Mouse (Mus musculus) erythroblast, adult 5-6 weeks (primary cell): ENCODE measurements around the gene Ccdc30. TPM values are rescaled to one million over a fixed set of nuclear protein-coding genes. Genes with fewer than 3 reads are reported as not detected.

Experiments used
- ATAC-seq: replicated peaks from 2 replicates; pipeline ENCODE4 v1.8.0; 2016; ENCODE audit warnings: moderate number of reproducible peaks, mild to moderate bottlenecking, moderate TSS enrichment, inconsistent platforms; ENCODE audit not compliant: poor library complexity, low FRiP score, severe bottlenecking
- total RNA-seq, 2 experiments: library from RNA; stranded (forward) in 1 of 2; stranded (reverse) in 1 of 2; fragments of 150-400 nt in 1 of 2; fragments of 200-764, 138-1000 nt in 1 of 2; gene quantifications; 2 replicates each; pipeline versions ENCODE4 v1.2.3 to v1.2.4; 2015 to 2017; ENCODE audit warnings: low replicate concordance in 2 of 2

Ccdc30 gene
- total RNA-seq (2015; ENCODE audit: low replicate concordance), result not detected in 2 replicates
- total RNA-seq (2017; ENCODE audit: low replicate concordance), result not detected in 2 replicates

DNA sequence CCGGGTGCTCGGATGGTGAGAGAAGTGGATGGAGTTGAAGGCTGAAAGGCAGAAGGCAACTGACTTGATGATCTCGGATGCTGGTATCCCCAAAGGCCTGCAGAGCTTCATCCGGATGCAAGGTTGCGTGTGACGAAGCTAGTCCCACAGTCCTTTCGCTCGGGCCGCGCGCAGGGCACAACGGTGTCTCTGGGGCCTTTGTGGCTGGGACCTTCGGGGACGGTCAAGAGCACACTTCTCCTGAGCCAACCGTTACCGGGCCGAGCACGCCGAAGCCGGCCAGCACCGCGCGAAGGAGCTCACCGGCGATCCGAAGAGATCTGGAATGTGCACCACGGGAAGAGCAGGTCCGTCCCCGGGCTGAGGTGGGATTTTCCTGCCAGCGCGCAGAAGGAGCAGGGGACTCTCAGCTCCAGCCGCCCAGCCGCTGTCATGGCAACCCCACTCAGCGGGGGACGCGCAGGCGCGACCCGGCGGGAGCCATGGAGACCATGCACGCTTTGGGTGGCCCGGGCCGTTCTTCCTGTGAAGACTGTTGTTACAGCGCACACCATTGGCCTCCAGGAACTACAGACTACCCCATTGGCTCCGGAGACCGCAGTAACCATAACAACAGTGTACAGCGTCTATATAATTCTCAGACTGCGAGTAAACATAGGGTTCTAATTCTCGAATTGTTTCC, at the start of gene Ccdc30:
Gene Ccdc30, minus strand, starts transcription at position 450 of the 682 bp plus-strand sequence.
- ATAC-seq, result no peak; the same call in 1 of the 2 replicates

DNA sequence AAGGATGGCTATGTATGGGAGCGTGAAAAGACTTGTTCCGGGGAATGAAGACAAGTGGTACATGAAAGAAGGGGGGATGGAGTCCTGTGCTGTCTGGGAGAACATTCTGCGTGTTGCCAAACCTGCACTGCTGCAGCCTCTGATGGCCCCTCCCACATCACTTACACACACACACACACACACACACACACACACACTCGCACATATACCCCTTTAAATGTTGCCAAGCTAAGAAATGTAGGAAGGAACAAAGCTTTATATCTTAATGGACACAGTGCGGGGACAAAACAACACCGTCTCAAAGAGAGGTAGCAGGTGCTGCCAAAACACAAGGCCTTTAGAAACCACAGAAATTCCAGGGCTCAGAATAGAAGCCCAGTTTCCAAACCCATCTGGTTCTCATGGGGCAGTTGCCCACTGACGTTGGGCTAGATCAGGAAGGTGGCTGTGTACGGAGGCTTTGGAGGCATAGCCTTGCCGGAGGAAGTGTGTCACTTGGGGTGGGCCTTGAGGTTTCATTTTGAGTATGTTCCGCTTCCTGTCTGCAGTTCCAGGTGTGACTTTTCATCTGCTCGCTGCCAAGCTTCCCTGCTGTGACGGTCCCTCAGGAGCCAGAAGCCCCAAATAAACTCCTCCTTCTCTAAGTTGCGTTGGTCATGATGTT, 48.6 kb upstream of the Ccdc30 start:
- no peak for ATAC-seq

DNA sequence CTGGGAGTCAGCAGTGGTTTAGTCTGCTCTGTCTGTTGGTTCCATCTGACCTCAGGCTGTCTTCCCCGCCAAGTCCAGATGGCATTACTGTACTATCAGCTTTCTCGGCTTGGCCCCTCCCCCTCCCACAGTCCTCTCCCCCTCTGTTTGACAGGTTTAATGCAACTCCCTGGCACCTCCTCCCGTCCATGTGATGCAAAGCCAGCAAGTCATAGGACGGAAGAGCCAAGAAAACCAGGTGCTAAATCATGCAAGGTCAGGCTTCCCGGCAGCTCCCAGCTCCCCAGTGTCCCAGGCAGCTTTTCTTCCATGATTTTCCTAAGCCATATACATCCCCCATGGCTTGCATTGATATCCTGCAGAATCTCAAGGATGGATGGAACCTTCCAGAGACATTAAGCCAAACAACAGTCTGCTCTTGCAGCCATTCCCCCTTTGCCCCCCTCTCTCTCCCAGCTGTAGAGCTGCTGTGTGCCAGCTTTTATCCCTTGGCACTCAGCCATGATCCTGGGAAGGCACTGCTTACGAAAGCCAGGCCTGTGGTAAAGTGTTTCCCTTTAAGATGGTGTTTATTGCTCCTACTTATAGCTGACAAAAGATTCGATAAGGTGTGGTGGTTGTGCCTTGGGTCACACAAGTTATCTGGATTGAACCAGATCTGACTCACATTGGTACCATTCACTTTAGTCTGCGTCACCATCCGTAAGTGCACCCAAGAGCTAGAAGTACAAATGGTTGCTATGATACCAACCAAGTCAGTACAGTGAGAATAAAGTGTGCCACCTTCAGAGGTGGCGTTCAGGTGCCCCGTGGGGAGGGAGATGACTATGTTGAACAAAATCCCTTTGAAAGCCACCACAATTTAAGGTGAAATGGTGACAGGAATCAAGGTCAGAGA, 47.8 kb upstream of the Ccdc30 start:
- no peak for ATAC-seq

DNA sequence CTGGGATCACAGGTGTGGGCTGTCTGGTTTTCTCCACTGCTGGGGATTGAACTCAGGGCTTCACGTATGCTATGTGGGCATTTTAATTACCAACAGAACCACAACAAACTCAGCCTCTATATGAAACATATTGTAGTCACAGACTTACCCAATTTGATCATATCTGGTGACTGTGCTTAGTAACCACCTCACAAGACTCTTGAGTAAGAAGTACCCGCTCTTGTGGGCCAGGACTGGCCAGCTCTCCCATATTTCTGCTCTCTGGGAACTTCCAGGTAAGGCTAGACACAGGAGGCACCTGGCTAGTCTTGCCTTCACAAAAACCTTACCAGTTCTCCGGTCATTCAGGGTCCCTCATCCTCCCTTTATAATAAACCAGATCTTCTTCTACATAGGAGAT, 47.1 kb upstream of the Ccdc30 start:
- ATAC-seq, result no peak

DNA sequence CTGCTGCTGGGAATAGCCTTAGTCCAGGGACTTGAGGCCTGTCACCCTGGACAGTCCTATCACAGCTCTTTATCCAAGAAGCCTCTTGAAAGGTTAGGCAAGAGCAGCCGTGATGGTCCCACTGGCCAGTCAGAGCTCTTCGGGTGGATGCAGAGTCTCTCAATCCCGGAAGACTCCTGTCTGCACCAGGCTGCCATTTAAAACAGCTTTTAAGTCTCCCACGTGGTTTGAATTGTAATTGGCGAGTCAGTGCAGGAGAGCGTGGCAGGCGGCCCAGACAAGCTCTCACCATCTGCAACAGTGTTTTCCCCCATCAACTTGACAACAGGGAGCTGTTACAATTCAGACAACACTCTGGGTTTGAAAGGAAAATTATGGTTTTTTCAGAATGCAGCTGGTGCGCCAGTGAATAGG, 45.4 kb upstream of the Ccdc30 start:
- no peak for ATAC-seq

DNA sequence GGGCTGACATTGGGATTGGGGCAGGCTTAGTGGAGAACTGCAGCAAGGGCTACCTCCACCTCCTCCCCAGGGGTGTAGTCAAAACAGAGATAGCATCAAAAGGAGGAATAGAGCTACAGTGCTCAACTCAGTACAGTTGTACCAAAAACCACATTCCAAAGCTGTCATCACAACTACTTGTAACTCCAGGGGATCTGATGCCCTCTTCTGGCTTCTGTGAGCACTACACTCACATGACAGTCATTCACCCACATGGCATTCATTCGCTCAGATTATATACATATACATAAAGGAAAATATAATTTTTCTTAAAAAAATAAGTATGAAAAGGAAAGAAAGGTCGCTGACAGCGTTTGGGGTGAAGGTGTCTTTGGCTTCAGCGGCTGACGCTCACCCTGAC, 45.0 kb upstream of the Ccdc30 start:
- peak; percentile 84 for ATAC-seq

DNA sequence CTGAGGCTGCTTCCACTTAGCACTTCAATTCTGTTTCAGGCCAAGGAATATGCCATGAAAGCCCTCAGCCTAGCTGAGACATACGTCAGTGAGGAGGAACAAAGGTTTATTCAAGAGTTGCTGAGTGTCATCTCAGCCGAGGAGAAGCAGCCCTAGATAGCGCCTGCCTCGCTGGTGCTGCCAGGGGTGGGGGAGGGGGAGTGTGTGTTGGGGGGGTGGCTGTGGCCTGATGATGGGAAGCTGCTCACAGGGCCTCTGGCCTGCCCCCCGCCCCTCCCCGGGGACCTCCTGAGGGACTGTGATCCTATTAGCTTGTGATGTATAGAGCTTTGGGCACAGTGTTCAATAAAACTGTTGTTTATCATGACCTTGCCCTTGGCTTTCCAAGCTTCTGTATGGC, 38.2 kb upstream of the Ccdc30 start:
- no peak for ATAC-seq

DNA sequence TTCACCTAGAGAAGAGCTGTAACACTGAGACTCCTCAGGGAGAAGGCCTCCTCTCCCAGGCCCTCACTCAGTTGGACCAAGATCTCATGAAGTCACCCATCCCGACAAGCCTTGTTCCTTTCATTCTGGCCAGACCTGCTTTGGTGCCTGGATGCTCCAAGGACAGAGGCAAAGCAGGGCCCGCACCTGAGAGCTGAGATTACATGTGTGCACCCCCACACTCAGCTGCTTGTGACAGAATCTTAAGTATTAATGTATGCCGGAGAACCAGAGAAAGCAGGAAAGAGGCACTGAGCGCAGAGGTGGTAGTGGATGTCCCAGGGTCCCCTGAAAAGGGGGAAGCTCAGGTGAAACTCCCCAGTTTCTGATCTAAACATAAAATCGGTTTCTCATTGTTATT, 37.8 kb upstream of the Ccdc30 start:
- ATAC-seq, result no peak

DNA sequence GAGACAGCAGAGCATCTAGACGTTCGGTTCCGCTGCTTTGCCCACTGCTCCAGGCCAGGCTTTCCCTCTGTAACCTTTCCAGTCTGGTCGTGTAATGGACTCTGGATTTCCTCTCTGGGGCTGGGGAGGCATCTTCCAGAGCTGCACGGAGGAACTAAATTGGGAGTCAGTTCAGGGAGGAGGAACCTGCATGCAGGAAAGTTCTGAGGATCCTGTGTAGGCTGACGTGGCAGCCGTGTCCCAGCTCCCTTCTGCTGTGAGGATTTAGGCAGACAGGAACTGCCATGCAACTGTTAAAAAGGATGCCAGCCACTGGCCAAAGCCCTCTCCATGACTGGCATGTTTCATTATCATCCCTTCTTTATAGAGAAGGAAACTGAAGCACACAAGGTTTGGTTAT, 35.1 kb upstream of the Ccdc30 start:
- ATAC-seq, result no peak

DNA sequence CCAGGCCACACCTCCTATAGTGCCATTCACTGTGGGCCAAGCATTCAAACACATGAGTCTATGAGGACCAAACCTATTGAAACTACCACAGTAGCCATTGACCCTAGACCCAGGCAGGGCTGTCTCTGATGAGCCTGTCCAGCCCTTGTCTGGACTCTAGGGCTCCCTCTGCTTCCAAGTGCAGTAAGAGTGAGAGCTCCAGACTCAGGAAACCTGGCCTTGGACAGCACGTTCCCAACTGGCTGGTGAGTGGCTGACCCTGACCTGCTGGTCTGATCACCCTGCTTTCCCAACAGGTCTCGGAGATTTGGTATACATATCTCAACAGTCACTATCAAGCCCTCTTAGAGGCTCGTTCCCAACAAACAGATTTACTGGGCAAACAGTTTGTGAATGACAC, 32.5 kb upstream of the Ccdc30 start:
- ATAC-seq, result no peak

DNA sequence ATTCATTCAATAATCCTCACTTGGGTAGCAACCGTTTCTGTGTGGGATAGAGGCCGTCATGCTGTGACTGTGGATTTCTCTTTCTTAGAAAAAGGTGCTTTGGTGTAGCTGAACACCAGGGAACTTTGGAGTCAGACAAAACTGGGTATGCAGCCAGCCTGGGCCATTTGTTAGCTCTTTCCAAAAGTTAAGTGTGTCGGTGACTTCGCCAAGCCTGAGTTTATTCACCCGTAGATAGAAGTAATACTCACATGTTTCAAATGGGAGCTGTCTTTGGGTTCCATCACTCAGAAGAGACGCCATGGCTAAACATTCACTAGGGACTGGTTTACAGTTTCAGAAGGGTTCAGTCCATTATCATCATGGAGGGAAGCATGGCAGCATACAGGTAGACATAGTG, 31.9 kb upstream of the Ccdc30 start:
- ATAC-seq, result no peak

DNA sequence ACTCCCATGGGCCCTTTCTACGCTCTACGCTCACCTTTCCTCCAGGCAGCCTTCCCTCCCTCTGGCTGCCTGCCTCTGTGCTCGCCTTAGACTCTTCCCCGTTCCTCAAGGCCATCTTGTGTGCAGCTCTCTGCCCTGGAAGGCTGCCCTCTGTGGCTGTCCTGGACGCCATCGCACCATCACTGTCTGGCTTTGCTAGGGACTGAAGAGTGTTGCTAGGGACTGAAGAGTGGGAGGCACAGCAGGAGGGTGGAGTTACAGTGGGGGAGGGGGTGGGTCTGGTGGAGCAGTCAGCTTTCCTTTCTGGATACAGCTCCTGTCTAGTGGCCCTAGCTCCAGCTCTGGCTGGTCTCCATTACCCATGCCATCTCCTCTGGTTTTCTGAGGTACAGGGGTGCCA, 27.2 kb upstream of the Ccdc30 start:
- peak; percentile 47; the same call in 1 of the 2 replicates for ATAC-seq

DNA sequence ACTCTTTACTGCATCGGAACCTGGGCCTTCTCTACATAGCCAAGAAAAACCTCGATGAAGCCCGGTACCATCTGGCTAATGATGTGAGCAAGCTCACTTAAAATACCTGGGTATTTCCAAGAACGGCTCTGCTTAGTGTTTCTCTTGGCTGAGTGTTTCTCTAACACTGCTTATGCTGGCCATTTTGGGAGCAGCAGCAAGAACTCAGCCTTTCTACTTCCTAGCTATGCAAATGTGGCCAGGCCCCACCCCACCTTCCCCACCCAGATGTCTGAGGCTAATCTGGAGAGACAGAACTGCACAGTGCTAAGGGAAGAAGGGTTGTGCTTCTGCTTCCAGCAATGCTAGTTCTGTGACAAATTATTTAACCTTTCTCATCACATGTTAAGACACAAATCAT, 26.5 kb upstream of the Ccdc30 start:
- ATAC-seq, result peak; percentile 84

DNA sequence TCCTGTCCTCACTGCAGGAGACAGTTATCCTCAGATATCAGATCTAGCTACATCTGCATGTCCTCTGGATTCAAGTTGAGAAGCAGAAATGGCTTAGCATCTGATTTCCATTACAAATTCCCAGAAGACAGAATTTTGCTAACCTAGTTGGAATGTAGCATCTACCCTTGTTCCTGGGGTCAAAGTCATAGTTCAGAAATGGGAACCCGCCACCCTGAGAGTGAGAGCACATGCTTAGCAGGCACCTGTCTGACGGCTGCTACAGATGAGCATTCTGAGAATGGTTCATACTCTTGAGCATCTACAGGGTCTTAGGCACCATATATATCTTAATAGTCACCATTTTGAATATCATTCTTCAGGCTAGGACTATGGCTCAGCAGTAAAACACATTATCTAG, 22.6 kb upstream of the Ccdc30 start:
- ATAC-seq, result no peak

DNA sequence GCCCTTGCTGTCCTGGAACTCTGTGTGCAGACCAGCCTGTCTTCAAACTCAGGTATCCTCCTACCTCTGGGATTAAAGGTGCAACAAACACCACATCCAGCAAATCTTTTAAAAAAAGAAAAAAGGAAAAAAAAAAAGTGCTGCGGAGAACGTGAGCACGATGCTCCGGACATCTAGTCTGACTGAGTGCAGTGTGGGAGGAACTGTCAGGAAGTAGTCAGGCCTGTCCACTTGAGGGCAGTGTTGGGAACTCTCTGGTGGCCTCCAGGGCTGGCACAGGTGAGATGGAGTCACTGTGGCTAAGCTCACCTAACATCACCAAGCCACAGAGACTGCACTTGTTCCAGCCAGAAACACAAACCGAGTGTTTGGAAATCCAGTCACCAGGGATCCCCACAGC, 15.4 kb upstream of the Ccdc30 start:
- peak; percentile 82 for ATAC-seq

DNA sequence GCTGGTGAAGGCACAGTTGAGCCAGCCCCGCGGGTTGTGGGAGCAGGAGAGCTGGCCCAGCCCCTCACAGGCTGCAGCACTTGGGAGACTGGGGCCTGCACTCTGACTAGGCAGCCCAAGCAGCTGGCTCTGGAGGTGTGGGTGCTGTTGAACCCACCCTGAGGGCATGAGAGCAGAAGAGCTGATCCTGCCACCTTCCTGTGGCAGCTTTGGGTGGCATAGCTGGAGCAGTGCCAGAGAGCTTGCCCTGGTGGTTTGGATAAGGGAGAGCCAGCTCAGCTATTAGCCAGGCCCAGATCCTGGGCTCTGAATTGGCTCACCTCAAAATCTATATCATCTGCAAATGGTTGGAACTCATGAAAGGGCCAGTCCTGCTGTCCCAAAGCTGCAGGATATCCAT, 12.4 kb upstream of the Ccdc30 start:
- ATAC-seq, result peak; percentile 80

DNA sequence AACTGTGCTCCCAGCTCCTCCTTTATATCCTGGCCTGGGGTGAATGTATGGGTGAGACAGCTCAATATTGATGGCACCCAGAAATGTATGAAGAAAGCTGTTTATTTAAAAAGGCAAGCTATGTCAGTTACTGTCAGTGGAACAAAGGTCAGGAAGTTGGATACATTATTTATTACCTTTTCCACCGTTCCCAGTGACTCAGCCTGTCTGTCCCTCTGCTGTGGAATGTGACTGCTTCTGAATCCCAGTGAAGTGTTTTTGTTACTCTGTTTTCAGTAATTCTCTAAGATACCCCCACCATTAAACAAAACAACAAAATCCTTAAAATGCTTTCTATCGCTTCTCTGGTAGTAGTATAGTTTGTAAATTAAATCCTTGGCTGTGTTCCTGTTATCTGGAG, 10.3 kb upstream of the Ccdc30 start:
- no peak for ATAC-seq

DNA sequence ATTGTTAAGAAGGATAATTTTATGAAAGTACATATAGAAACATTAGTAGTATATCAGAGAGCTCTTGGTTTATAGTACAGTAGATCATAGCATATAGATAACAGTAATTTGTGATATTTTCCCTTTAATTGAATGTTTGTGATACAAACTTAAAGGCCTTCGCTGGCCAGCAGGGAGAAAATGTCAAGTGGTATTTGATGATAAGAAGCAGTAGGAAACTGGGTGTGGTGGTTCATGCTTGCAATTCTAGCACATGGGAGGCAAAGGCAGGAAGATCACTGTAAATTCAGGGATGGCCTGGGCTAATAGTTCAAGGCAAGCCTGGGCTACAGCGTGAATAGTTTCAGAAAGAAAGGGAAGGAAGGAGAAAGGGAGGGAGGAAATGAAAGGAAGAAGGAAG, 9.8 kb upstream of the Ccdc30 start:
- ATAC-seq, result peak; percentile 66

DNA sequence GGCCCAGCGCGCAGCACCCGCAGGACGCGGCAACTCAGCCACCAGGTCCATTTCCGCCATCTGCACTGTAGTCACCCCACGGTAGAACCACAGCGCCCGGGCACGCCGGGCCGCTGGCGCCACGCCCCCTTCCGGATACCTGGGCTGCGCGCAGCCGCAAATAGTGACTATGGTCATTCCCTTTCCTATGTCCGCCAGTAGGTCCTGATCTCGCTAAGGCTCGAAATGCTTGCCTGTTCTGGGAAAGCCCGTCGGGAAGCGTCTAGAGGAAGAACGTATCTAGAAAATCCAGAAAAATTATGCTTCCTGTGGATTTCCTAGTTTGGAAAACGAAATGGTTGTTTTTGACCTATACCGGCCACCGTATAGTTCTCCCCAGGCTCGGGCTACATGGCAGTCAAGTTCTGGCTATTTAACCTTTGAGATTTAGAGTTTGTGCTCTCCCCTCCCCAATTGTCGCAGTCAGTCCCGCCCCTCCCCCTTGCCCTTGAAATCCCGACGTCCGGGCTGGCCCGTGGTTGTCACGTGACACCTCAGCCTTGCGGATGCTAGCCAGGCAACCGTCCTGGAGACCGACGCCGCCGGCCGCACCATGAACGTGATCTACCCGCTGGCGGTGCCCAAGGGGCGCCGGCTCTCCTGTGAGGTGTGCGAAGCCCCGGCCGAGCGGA, 7.1 kb upstream of the Ccdc30 start, which contains the start of the genes Ppcs and Zmynd12:
Gene Ppcs, minus strand, starts transcription at position 127 of the 671 bp plus-strand sequence.
Gene Zmynd12, plus strand, starts transcription at position 521 of the 671 bp plus-strand sequence.
- ATAC-seq, result peak; percentile 78

DNA sequence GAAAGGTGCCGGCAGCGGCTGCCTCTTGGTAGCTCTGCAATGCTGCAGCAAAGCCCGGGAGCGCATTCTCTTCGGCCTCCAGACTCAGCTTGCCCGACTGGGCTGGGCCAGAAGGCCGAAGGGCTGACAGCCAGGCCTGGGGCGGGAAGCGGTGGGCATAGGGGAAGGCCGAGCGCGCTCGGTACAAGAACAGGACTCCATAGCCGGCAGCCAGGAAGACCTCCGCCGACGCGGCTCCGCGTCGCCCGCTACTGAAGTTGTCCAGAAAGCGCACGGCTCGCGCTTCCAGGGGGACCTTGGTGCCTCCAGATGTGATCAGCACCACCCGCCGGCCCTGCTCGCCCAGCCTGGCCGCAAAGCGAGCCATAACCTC, 6.6 kb upstream of the Ccdc30 start:
- ATAC-seq, result 0 out of 2 replicates have a peak, but pooled peaks have one; percentile 0
